Mouse (Mus musculus): ENCODE results near the gene Shisal1.

- no peak for TF ChIP-seq EP300 (IDR thresholded peaks at IDR 0.05)
- TF ChIP-seq CTCF (IDR thresholded peaks at IDR 0.05) = no peak
These were observed 6.1 kb downstream of the Shisal1 start for GRCm38 (mm10) chr15:84440820-84441219.

Data from lung, postnatal 0 days (tissue).